Mouse (Mus musculus) testis, adult 2 months (tissue): ENCODE measurements at regions not wholly inside any gene's neighbourhood (a gene's known extent, or its start where the extent isn't known, plus 50 kb on each side); places are given as distances from the start of the nearest gene placed in this dataset.

Experiments used
- H3K27ac ChIP-seq: fragments of 200-500 bp; 2 replicates; pipeline ENCODE4 v1.5.1; 2012; ENCODE audit warnings: low read depth, low read length; ENCODE audit not compliant: control insufficient read depth, insufficient read depth
- H3K27me3 ChIP-seq: fragments of 200-500 bp; 2 replicates; pipeline ENCODE4 v1.6.1; 2012; ENCODE audit warnings: mild to moderate bottlenecking, low read length, moderate library complexity; ENCODE audit not compliant: control insufficient read depth, insufficient read depth
- H3K36me3 ChIP-seq: fragments of 200-500 bp; 2 replicates; pipeline ENCODE4 v1.6.1; 2012; ENCODE audit warnings: mild to moderate bottlenecking, low read length; ENCODE audit not compliant: control insufficient read depth, insufficient read depth
- H3K4me1 ChIP-seq: fragments of 200-500 bp; 2 replicates; pipeline ENCODE4 v1.6.1; 2012; ENCODE audit warnings: low read length; ENCODE audit not compliant: control insufficient read depth, insufficient read depth
- H3K4me3 ChIP-seq: fragments of 200-500 bp; 2 replicates; pipeline ENCODE4 v1.5.1; 2012; ENCODE audit warnings: low read depth, mild to moderate bottlenecking, low read length, moderate library complexity, mixed read lengths; ENCODE audit not compliant: control insufficient read depth
- CTCF ChIP-seq: fragments of 200-500 bp; IDR thresholded peaks from 2 replicates; pipeline ENCODE4 v1.5.1; 2012; ENCODE audit warnings: low read depth, mild to moderate bottlenecking, inconsistent platforms, low read length, moderate library complexity; ENCODE audit not compliant: control insufficient read depth, insufficient read depth, insufficient replicate concordance
- POLR2A ChIP-seq: fragments of 200-500 bp; IDR thresholded peaks from 2 replicates; pipeline ENCODE4 v1.6.1; 2012; ENCODE audit warnings: low read depth, mild to moderate bottlenecking, inconsistent platforms, low read length, moderate library complexity; ENCODE audit not compliant: control insufficient read depth

GRCm38 (mm10) chr12:29280081-29280788, 247.9 kb upstream of the Myt1l start:
- TF ChIP-seq CTCF (no peak), POLR2A (no peak)
- Histone ChIP-seq H3K36me3 (no peaks in the 10 kb centered on the region), H3K27me3 (no peaks in the 10 kb centered on the region), H3K4me1 (no peaks in the 10 kb centered on the region), H3K4me3 (no peak overlapping the region), H3K27ac (no peak overlapping the region)

- Histone ChIP-seq H3K4me3 (no peak overlapping the region), H3K27me3 (no peaks in the 10 kb centered on the region), H3K27ac (no peak overlapping the region), H3K36me3 (no peaks in the 10 kb centered on the region), H3K4me1 (no peaks in the 10 kb centered on the region)
- TF ChIP-seq CTCF (no peak), POLR2A (no peak)
Measured at GRCm38 (mm10) chr12:29280861-29281630, 247.1 kb upstream of the Myt1l start.

DNA sequence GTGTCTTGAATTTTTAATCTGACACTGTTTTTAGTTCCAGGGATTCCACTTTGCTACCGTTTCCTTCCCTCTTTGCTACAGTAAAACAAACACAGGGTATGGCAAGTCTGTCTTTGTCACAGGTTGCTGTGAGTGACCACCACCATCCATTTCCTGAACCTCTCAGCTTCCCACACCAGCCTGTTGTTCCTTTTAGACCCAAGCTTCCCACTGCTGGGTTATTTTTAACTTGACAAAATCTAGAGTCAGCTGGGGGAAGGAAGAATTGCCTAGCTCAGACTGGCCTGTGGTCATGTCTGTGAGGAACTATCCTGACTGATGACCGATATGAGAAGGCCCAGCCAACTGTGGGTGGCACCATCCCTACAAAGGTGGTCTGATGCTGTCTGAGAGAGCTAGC, 239.4 kb upstream of the Myt1l start:
- H3K27ac ChIP-seq, result no peak overlapping the region
- peaks cover 9% of the 10 kb centered on the region for H3K4me1 ChIP-seq
- no peaks in the 10 kb centered on the region for H3K27me3 ChIP-seq
- no peak overlapping the region for H3K4me3 ChIP-seq
- TF ChIP-seq POLR2A (no peak), CTCF (no peak)
- no peaks in the 10 kb centered on the region for H3K36me3 ChIP-seq

DNA sequence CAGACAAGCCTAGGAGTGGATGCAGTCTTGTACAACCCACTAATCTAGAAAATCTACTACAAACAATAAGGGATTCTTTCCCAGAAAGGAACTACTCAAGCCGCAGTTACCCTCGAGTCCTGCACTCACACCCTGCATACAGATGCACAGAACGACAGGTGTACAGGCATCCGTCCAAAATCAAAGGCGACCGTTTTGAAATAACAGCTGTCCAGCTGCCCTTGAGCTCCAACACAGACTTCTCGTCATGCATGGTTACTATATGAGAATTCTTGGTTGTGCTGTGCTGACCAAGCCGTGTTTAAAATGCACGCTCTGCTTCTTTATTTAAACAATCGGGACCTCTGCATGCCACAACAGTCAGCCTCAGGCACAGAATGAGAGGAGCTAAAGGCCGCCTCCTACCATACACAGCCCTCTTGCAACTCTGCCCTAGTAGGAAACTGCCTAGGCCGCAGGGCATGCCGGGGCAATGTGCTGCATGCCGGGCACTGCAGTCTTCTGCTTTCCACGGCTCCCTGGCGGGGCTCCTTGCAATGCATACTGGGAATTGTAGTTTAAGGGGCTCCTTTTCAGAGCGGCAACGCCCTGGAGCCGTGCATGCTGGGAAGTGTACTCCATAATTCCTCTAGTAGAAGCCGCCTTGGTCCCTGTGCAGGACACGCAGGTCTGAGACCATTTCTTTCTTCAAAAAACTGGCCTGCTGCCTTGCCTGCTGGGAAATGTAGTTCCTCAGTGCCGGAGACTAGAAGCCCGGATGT, 237.4 kb upstream of the Myt1l start:
- Histone ChIP-seq H3K27me3 (no peaks in the 10 kb centered on the region), H3K4me3 (peak overlapping the region; percentile 80), H3K27ac (peak overlapping the region; percentile 68; the same call in 1 of the 2 replicates), H3K4me1 (peaks cover 9% of the 10 kb centered on the region), H3K36me3 (no peaks in the 10 kb centered on the region)
- TF ChIP-seq CTCF (no peak), POLR2A (peak; percentile 81)

- Histone ChIP-seq H3K4me1 (no peaks in the 10 kb centered on the region), H3K27me3 (no peaks in the 10 kb centered on the region)
Measured at GRCm38 (mm10) chr12:29297984-29298383, 230.2 kb upstream of the Myt1l start.

DNA sequence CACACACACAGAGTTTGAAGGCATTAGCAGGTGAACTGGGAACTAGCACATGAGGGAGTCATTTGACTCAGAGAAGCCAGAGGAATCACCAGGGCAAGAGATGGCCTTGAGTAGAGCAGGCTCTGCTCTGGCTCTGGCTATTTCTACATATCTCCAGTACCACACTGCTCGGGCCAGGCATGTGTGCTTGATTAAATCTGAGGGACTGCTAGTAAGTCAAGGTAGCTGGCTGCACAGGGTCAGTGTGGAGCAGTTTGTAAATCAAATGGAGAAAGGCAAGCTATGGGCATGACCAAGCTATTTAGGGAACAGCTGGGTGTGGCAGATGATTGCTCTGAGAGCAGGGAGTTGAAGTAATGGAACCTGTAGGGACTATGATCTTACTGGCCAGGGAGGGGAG, 212.5 kb upstream of the Myt1l start:
- H3K4me1 ChIP-seq, result no peaks in the 10 kb centered on the region
- H3K36me3 ChIP-seq, result no peaks in the 10 kb centered on the region
- no peaks in the 10 kb centered on the region for H3K27me3 ChIP-seq
- H3K27ac ChIP-seq, result no peak overlapping the region
- H3K4me3 ChIP-seq, result no peak overlapping the region
- TF ChIP-seq POLR2A, result no peak
- TF ChIP-seq CTCF, result no peak

More at GRCm38 (mm10) chr12:29297984-29298383, 230.2 kb upstream of the Myt1l start:
- no peak overlapping the region for H3K27ac ChIP-seq
- H3K36me3 ChIP-seq, result no peaks in the 10 kb centered on the region
- H3K4me3 ChIP-seq, result no peak overlapping the region
- TF ChIP-seq CTCF, result no peak

GRCm38 (mm10) chr12:29321468-29321867, 206.7 kb upstream of the Myt1l start:
- Histone ChIP-seq H3K4me3 (no peak overlapping the region), H3K27ac (no peak overlapping the region), H3K27me3 (no peaks in the 10 kb centered on the region), H3K4me1 (no peaks in the 10 kb centered on the region), H3K36me3 (no peaks in the 10 kb centered on the region)
- no peak for TF ChIP-seq CTCF
- no peak for TF ChIP-seq POLR2A
